Mouse (Mus musculus): ENCODE measurements around the gene Usp46. TPM values are rescaled to one million over a fixed set of nuclear protein-coding genes. Genes with fewer than 3 reads are reported as not detected.
A peak's percentile ranks its signal among the peaks of the same experiment; 100 is the strongest.

The Usp46 gene
- polyA plus RNA-seq, 1 experiment from 2014 or later = 49.4 TPM

GRCm38 (mm10) chr5:74064844-74065243, 3.4 kb downstream of the Usp46 start:
- Histone ChIP-seq H3K4me3 (replicated peaks; ENCODE audit: low read depth, low read length) (no peak overlapping the region), H3K27me3 (ENCODE audit: control insufficient read depth, insufficient read depth, low read length) (no peaks in the 10 kb centered on the region), H3K4me2 (ENCODE audit: low read length) (no peak overlapping the region; the same call in 1 of the 2 replicates), H3K36me3 (ENCODE audit: control insufficient read depth, insufficient read depth, low read length) (no peaks in the 10 kb centered on the region), H3K4me1 (ENCODE audit: control insufficient read depth, insufficient read depth, low read length) (peaks cover 26% of the 10 kb centered on the region), H3K9me3 (ENCODE audit: control insufficient read depth, low read length) (no peaks in the 10 kb centered on the region), H3K9ac (replicated peaks; ENCODE audit: low read length) (no peak overlapping the region), H3K27ac (replicated peaks; ENCODE audit: low read depth, low read length) (no peak overlapping the region)
- DNase-seq (no peak), ATAC-seq (ENCODE audit: low FRiP score, low TSS enrichment) (no peak)
- 94% methylated on average over 7 of the region's 7 CpGs for WGBS

- H3K4me3 ChIP-seq (replicated peaks; ENCODE audit: low read depth, low read length) = no peak overlapping the region
- no peak for DNase-seq
- no peak overlapping the region for H3K4me2 ChIP-seq (ENCODE audit: low read length)
These were observed 4.9 kb downstream of the Usp46 start for GRCm38 (mm10) chr5:74063226-74063747.

DNA sequence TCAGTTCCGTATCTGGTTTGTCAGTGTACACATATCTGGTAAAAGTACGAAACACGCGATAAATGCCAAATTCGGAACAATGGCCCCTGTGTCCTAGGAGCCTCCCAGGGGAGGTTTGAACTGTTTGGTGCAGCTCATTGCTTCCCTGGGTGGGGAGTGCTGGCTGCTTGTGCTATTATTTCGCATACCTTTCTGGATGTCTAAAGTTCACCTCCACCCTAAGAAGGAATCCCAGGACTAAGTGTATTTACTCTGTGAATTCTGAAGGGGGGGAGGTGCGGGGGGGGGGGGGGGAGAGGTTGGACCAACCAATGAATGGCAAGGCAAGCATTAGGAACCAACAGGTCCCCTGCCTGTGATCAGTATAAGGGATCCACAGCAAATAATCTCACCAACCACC, 6.0 kb downstream of the Usp46 start:
- Histone ChIP-seq H3K27ac (replicated peaks; ENCODE audit: low read depth, low read length) (no peak overlapping the region), H3K9me3 (ENCODE audit: control insufficient read depth, low read length) (no peaks in the 10 kb centered on the region), H3K4me2 (ENCODE audit: low read length) (no peak overlapping the region), H3K9ac (replicated peaks; ENCODE audit: low read length) (no peak overlapping the region), H3K4me1 (ENCODE audit: control insufficient read depth, insufficient read depth, low read length) (peaks cover 23% of the 10 kb centered on the region), H3K27me3 (ENCODE audit: control insufficient read depth, insufficient read depth, low read length) (no peaks in the 10 kb centered on the region), H3K4me3 (replicated peaks; ENCODE audit: low read depth, low read length) (no peak overlapping the region), H3K36me3 (ENCODE audit: control insufficient read depth, insufficient read depth, low read length) (no peaks in the 10 kb centered on the region)
- WGBS = 92% methylated on average over 7 of the region's 7 CpGs
- DNase-seq (no peak), ATAC-seq (ENCODE audit: low FRiP score, low TSS enrichment) (no peak)

More at GRCm38 (mm10) chr5:74063226-74063747, 4.9 kb downstream of the Usp46 start:
- H3K27me3 ChIP-seq (ENCODE audit: control insufficient read depth, insufficient read depth, low read length) = no peaks in the 10 kb centered on the region
- WGBS = 94% methylated on average over 5 of the region's 5 CpGs
- peaks cover 26% of the 10 kb centered on the region for H3K4me1 ChIP-seq (ENCODE audit: control insufficient read depth, insufficient read depth, low read length)
- no peaks in the 10 kb centered on the region for H3K36me3 ChIP-seq (ENCODE audit: control insufficient read depth, insufficient read depth, low read length)
- H3K9ac ChIP-seq (replicated peaks; ENCODE audit: low read length) = no peak overlapping the region
- no peak overlapping the region for H3K27ac ChIP-seq (replicated peaks; ENCODE audit: low read depth, low read length)
- no peak for ATAC-seq (ENCODE audit: low FRiP score, low TSS enrichment)
- H3K9me3 ChIP-seq (ENCODE audit: control insufficient read depth, low read length) = no peaks in the 10 kb centered on the region

- no peak overlapping the region for H3K4me2 ChIP-seq (ENCODE audit: low read length)
- peaks cover 15% of the 10 kb centered on the region for H3K4me1 ChIP-seq (ENCODE audit: control insufficient read depth, insufficient read depth, low read length)
- 77% methylated on average over 18 of the region's 18 CpGs for WGBS
- no peaks in the 10 kb centered on the region for H3K9me3 ChIP-seq (ENCODE audit: control insufficient read depth, low read length)
- H3K4me3 ChIP-seq (replicated peaks; ENCODE audit: low read depth, low read length) = no peak overlapping the region
- no peak overlapping the region for H3K27ac ChIP-seq (replicated peaks; ENCODE audit: low read depth, low read length)
- H3K27me3 ChIP-seq (ENCODE audit: control insufficient read depth, insufficient read depth, low read length) = no peaks in the 10 kb centered on the region
- ATAC-seq (ENCODE audit: low FRiP score, low TSS enrichment) = no peak
- DNase-seq = peak; percentile 58
- no peaks in the 10 kb centered on the region for H3K36me3 ChIP-seq (ENCODE audit: control insufficient read depth, insufficient read depth, low read length)
- no peak overlapping the region for H3K9ac ChIP-seq (replicated peaks; ENCODE audit: low read length)
These were observed 6.7 kb downstream of the Usp46 start for GRCm38 (mm10) chr5:74061408-74062047.

DNA sequence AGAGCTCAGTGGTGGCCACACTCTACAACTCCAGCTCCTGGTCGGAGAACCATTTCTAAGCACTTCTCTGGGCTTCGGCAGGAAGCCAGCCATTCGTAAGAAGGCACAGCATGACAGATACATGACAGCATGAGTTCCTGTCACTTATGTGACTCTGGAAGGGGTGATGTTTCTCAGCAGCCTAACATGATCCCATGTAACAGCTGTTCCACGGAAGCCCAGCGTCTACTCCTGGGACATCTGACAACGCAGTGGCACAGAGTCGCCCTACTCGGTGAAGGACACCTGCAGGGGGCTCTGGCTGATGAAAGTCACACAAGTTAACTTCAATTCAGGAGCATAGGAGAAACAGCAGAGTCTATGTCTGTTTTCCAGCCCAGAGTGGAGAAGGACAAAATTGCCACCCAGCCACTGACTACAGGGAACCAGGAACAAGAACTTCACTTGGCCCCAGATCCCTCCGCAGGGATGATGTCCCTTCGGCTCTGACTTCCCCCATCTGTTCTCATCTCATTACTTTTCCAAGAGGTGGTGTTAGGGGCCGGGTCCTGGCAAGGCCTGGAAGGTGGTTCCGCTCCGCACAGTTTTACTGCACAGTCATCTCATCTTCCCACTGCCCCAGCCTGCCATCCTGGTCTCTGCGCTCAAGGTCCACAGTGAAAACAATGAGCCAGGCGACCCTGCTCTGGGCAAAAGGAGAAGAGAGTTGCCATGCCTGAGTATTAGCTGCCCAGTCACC, 15.9 kb downstream of the Usp46 start:
- no peaks in the 10 kb centered on the region for H3K4me1 ChIP-seq (ENCODE audit: control insufficient read depth, insufficient read depth, low read length)
- ATAC-seq (ENCODE audit: low FRiP score, low TSS enrichment) = no peak
- H3K27me3 ChIP-seq (ENCODE audit: control insufficient read depth, insufficient read depth, low read length) = no peaks in the 10 kb centered on the region
- no peak overlapping the region for H3K4me3 ChIP-seq (replicated peaks; ENCODE audit: low read depth, low read length)
- H3K9ac ChIP-seq (replicated peaks; ENCODE audit: low read length) = no peak overlapping the region
- no peak overlapping the region for H3K4me2 ChIP-seq (ENCODE audit: low read length)
- H3K27ac ChIP-seq (replicated peaks; ENCODE audit: low read depth, low read length) = no peak overlapping the region
- no peak for DNase-seq
- no peaks in the 10 kb centered on the region for H3K9me3 ChIP-seq (ENCODE audit: control insufficient read depth, low read length)
- 88% methylated on average over 15 of the region's 15 CpGs for WGBS
- 0 out of 2 replicates have a peak, but pooled peaks cover 3% of the 10 kb centered on the region for H3K36me3 ChIP-seq (ENCODE audit: control insufficient read depth, insufficient read depth, low read length)

- no peak for DNase-seq
- ATAC-seq (ENCODE audit: low FRiP score, low TSS enrichment) = no peak
- 0 out of 2 replicates have a peak, but pooled peaks cover 4% of the 10 kb centered on the region for H3K36me3 ChIP-seq (ENCODE audit: control insufficient read depth, insufficient read depth, low read length)
These were observed 16.6 kb downstream of the Usp46 start for GRCm38 (mm10) chr5:74051394-74052170.

GRCm38 (mm10) chr5:74050903-74051302, 17.3 kb downstream of the Usp46 start:
- ATAC-seq (ENCODE audit: low FRiP score, low TSS enrichment) (no peak), DNase-seq (no peak)
- Histone ChIP-seq H3K4me1 (ENCODE audit: control insufficient read depth, insufficient read depth, low read length) (peaks cover 4% of the 10 kb centered on the region; the same call in 1 of the 2 replicates), H3K9me3 (ENCODE audit: control insufficient read depth, low read length) (no peaks in the 10 kb centered on the region), H3K9ac (replicated peaks; ENCODE audit: low read length) (no peak overlapping the region), H3K4me2 (ENCODE audit: low read length) (no peak overlapping the region), H3K27ac (replicated peaks; ENCODE audit: low read depth, low read length) (no peak overlapping the region), H3K36me3 (ENCODE audit: control insufficient read depth, insufficient read depth, low read length) (0 out of 2 replicates have a peak, but pooled peaks cover 4% of the 10 kb centered on the region), H3K4me3 (replicated peaks; ENCODE audit: low read depth, low read length) (no peak overlapping the region), H3K27me3 (ENCODE audit: control insufficient read depth, insufficient read depth, low read length) (no peaks in the 10 kb centered on the region)
- 98% methylated on average over 2 of the region's 2 CpGs for WGBS

More at GRCm38 (mm10) chr5:74051394-74052170, 16.6 kb downstream of the Usp46 start:
- no peaks in the 10 kb centered on the region for H3K9me3 ChIP-seq (ENCODE audit: control insufficient read depth, low read length)
- H3K27me3 ChIP-seq (ENCODE audit: control insufficient read depth, insufficient read depth, low read length) = no peaks in the 10 kb centered on the region
- peaks cover under 1% of the 10 kb centered on the region; the same call in 1 of the 2 replicates for H3K4me1 ChIP-seq (ENCODE audit: control insufficient read depth, insufficient read depth, low read length)
- no peak overlapping the region for H3K4me3 ChIP-seq (replicated peaks; ENCODE audit: low read depth, low read length)
- H3K9ac ChIP-seq (replicated peaks; ENCODE audit: low read length) = no peak overlapping the region
- no peak overlapping the region for H3K27ac ChIP-seq (replicated peaks; ENCODE audit: low read depth, low read length)
- WGBS = 88% methylated on average over 23 of the region's 23 CpGs
- no peak overlapping the region for H3K4me2 ChIP-seq (ENCODE audit: low read length)

DNA sequence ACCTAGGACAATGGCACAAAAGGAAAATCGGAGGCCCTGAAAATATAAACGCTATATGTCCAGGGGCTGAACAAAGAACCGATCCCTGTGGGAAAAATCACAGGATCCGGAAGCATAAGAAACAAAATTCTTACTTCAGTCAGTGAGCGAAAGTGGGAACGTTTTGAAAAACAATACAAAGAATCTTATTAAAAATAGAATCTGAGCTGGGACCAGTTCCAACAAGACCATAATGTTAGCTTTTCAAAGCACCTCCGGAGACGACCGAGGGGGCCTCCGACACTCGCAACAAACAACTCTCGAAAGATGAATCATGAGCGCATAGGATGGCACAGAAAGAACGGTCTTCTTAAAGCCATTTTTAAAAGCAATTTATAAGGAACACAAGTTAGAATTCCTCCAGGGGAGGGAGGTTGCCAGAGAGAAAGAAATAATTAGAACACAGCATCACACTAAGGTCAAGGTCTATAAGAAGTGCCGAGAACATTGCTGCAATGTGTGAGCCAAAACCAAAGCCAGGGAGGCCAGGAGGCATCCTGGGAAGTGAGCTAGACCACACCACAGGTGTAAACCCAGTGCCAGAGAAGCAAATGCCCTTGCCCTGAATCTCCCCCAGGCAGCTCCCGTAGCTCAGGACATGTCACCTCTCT, 19.3 kb downstream of the Usp46 start:
- 0 out of 2 replicates have a peak, but pooled peaks cover 4% of the 10 kb centered on the region for H3K36me3 ChIP-seq (ENCODE audit: control insufficient read depth, insufficient read depth, low read length)
- H3K9ac ChIP-seq (replicated peaks; ENCODE audit: low read length) = no peak overlapping the region
- no peak overlapping the region for H3K4me3 ChIP-seq (replicated peaks; ENCODE audit: low read depth, low read length)
- H3K9me3 ChIP-seq (ENCODE audit: control insufficient read depth, low read length) = no peaks in the 10 kb centered on the region
- H3K4me1 ChIP-seq (ENCODE audit: control insufficient read depth, insufficient read depth, low read length) = peaks cover 7% of the 10 kb centered on the region; the same call in 1 of the 2 replicates
- H3K27me3 ChIP-seq (ENCODE audit: control insufficient read depth, insufficient read depth, low read length) = no peaks in the 10 kb centered on the region
- DNase-seq (no peak), ATAC-seq (ENCODE audit: low FRiP score, low TSS enrichment) (no peak)
- H3K4me2 ChIP-seq (ENCODE audit: low read length) = no peak overlapping the region
- 87% methylated on average over 16 of the region's 16 CpGs for WGBS
- H3K27ac ChIP-seq (replicated peaks; ENCODE audit: low read depth, low read length) = no peak overlapping the region

All from midbrain, embryonic 14.5 days (tissue).